Mouse (Mus musculus) thymus, adult 2 months (tissue): ENCODE results near the gene Prkcg.

ENCODE experiments used
- CTCF ChIP-seq: fragments of 200-500 bp; IDR thresholded peaks from 2 replicates; pipeline ENCODE4 v1.5.1; 2012; ENCODE audit warnings: mild to moderate bottlenecking, control low read depth, low read length, moderate library complexity, borderline replicate concordance; ENCODE audit not compliant: control insufficient read depth, poor library complexity, insufficient read depth; ENCODE audit errors: extremely low read depth
- POLR2A ChIP-seq: fragments of 200-500 bp; IDR thresholded peaks from 2 replicates; pipeline ENCODE4 v1.6.1; 2012; ENCODE audit warnings: mild to moderate bottlenecking, low read length, control low read depth, moderate library complexity; ENCODE audit not compliant: control insufficient read depth, poor library complexity, insufficient read depth; ENCODE audit errors: extremely low read depth

- TF ChIP-seq POLR2A (no peak), CTCF (no peak)
These were observed 21.7 kb upstream of the Prkcg start for GRCm38 (mm10) chr7:3267261-3267660.
